Mouse (Mus musculus) kidney, adult 2 months (tissue): ENCODE results near the gene Slc1a3. TPM values are rescaled to one million over a fixed set of nuclear protein-coding genes. Genes with fewer than 3 reads are reported as not detected.

Experiments
- DNase-seq: peaks from one replicate; pipeline ENCODE4 v3.0.0; 2021
- H3K27ac ChIP-seq: fragments of 200-500 bp; 2 replicates; pipeline ENCODE4 v1.5.1; 2012; ENCODE audit warnings: low read depth, low read length, control low read depth, inconsistent platforms; ENCODE audit not compliant: insufficient read depth
- H3K27me3 ChIP-seq: fragments of 200-500 bp; replicated peaks from 2 replicates; pipeline ENCODE4 v1.6.1; 2012; ENCODE audit warnings: mild to moderate bottlenecking, moderate library complexity, low read length, inconsistent platforms; ENCODE audit not compliant: control insufficient read depth, insufficient read depth
- H3K36me3 ChIP-seq: fragments of 200-500 bp; 2 replicates; pipeline ENCODE4 v1.6.1; 2012; ENCODE audit warnings: mild to moderate bottlenecking, moderate library complexity, low read length, inconsistent platforms; ENCODE audit not compliant: control insufficient read depth, insufficient read depth
- H3K4me1 ChIP-seq: fragments of 200-500 bp; 2 replicates; pipeline ENCODE4 v1.6.1; 2011; ENCODE audit warnings: low read length; ENCODE audit not compliant: control insufficient read depth, insufficient read depth
- H3K4me3 ChIP-seq: fragments of 200-500 bp; 2 replicates; pipeline ENCODE4 v1.5.1; 2011; ENCODE audit warnings: mild to moderate bottlenecking, low read depth, low read length, control low read depth; ENCODE audit not compliant: insufficient read depth
- CTCF ChIP-seq: fragments of 200-500 bp; conservative IDR thresholded peaks from 2 replicates; pipeline ENCODE4 v1.5.1; 2011; ENCODE audit warnings: low read depth, mild to moderate bottlenecking, control low read depth, low read length, moderate library complexity, mixed read lengths; ENCODE audit not compliant: insufficient read depth, insufficient read length
- POLR2A ChIP-seq: fragments of 200-500 bp; IDR thresholded peaks from one replicate; pipeline ENCODE4 v1.6.1; 2011; ENCODE audit warnings: low read depth, low read length, control low read depth
- WGBS: fragments of 180-500 bp; shearing (Covaris S2); methylation state at CpG from one replicate; pipeline ENCODE4 v1.1.7; 2018; 5-methylcytosine and 5-hydroxymethylcytosine counted together
- polyA plus RNA-seq: library from polyadenylated mRNA; depleted of rRNA; stranded (reverse); fragments of >200 nt; gene quantifications from 2 replicates; pipeline ENCODE4 v1.2.3, GENCODE M21; 2012; rRNA removed

The Slc1a3 gene
- 4.2 and 6.4 TPM in 2 replicates for polyA plus RNA-seq

DNA sequence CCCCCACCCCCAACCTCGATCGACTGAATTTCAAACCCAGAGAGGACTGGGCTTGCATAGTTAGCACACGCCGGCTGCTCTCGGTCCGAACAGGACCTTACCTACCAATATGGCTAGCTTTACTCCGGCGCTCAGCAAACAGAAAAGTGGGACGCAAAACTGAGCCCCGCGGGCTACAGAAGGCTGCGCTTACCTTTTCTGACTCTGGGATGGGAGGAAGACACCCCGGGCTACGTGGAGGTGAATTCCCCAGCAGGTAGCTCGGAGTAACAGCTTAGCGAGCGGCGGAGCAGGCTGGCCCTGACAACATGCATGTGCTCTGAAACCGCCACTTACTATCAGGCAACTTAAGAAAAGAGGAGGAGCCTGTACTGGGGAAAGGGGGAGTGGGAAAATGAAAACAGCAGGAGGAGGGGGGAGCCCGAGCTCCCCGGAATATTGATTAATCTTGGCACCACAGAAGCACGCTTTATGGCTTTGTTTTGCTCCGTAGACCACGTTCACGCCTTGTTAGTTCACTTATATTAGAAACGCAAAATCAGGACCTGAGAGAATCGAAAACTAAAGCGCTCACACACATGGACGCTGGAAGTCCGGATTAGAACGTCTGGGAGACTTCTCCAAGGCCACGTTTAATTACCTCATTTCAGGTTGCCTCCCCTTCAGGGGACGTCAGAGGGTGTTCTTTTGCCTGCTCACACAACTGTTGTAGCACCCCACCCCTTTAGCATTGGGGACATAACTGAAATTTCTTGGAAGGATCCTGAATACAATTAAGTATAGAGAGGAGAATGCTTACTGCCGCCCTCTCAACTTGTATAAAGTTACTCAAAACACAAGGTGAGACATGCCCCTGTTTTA, at the start of gene Slc1a3:
Gene Slc1a3, minus strand, starts transcription at position 619 of the 861 bp plus-strand sequence.
- H3K4me3 ChIP-seq, result peak within 1 kb of the TSS; percentile 76
- no peaks in the 10 kb centered on the region; the same call in 1 of the 2 replicates for H3K4me1 ChIP-seq
- under 1% methylated on average over 34 of the region's 34 CpGs for WGBS
- H3K27ac ChIP-seq, result no peak within 1 kb of the TSS
- peak; percentile 49 for DNase-seq
- 0 out of 2 replicates have a peak, but pooled peaks cover 1% of the 10 kb centered on the region for H3K27me3 ChIP-seq
- H3K36me3 ChIP-seq, result no peaks in the 10 kb centered on the region
- no peak for TF ChIP-seq CTCF
- TF ChIP-seq POLR2A, result no peak

DNA sequence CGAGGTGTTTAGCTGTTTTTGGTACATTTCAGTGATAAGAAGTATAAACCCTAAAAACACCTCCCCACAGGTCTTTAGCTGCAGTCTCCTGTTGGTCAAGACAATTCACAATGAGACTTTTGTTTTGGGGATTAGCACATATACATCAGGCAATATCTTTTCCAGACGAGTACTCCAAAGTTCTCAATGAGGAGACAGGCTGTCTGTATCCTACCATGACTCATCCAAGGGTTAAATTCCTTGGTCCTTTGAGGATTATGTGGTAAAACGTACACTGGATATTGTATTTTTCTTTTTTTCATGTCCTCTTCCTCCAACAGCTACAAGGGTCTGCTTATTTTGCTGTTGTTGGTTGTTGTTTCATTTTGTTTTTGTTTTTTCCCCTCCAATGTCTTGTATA, 48.5 kb upstream of the Slc1a3 start:
- DNase-seq, result no peak
- H3K36me3 ChIP-seq, result no peaks in the 10 kb centered on the region
- 72% methylated on average over 3 of the region's 3 CpGs for WGBS
- no peak for TF ChIP-seq POLR2A
- H3K4me1 ChIP-seq, result no peaks in the 10 kb centered on the region
- H3K27me3 ChIP-seq, result no peaks in the 10 kb centered on the region; the same call in 1 of the 2 replicates
- no peak overlapping the region for H3K4me3 ChIP-seq
- H3K27ac ChIP-seq, result no peak overlapping the region

DNA sequence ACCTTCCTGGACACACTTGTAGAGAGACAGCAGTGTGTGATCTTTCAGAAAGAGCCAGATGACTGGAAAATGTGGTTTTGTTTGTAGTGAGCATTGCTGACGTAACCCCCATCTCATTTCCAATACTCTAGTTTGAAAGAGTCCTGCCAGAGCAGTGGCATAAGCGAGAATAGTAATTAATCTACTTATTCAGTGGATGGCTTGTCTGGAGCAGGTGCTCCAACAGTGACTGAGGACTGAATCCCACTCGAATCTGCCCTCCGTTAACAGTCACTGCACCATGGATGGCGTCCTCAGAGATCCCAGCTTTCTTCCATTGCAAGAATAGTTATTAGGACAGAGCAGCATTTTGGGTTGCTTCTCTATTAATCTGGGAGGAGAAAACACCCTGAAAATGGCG, 45.9 kb upstream of the Slc1a3 start:
- no peaks in the 10 kb centered on the region for H3K4me1 ChIP-seq
- TF ChIP-seq CTCF (no peak), POLR2A (no peak)
- WGBS, result 77% methylated on average over 6 of the region's 6 CpGs
- no peaks in the 10 kb centered on the region for H3K36me3 ChIP-seq
- H3K27ac ChIP-seq, result no peak overlapping the region
- no peaks in the 10 kb centered on the region; the same call in 1 of the 2 replicates for H3K27me3 ChIP-seq
- no peak for DNase-seq
- H3K4me3 ChIP-seq, result no peak overlapping the region

DNA sequence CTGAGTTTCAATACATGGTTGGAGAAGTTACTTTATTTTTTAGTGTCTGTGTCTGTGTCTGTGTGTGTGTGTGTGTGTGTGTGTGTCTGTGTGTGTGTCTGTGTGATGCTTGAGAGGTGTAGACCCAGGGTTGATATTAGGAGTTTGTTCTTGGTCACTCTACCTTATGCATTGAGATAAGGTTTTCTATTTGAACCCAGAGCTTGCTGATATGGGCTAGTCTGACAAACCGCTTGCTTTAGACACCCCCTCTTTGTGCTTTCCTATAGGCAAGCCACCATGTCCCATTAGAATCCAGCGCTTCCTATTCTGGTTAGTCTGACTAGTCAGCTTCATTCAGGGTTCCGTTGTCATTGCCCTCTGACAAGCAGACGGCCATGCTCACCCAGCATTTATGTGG, 39.2 kb upstream of the Slc1a3 start:
- TF ChIP-seq POLR2A (no peak), CTCF (no peak)
- H3K27me3 ChIP-seq, result no peaks in the 10 kb centered on the region
- no peak overlapping the region for H3K27ac ChIP-seq
- H3K4me3 ChIP-seq, result no peak overlapping the region
- DNase-seq, result no peak
- WGBS, result 95% methylated on average over 4 of the region's 4 CpGs
- H3K36me3 ChIP-seq, result no peaks in the 10 kb centered on the region
- no peaks in the 10 kb centered on the region for H3K4me1 ChIP-seq

DNA sequence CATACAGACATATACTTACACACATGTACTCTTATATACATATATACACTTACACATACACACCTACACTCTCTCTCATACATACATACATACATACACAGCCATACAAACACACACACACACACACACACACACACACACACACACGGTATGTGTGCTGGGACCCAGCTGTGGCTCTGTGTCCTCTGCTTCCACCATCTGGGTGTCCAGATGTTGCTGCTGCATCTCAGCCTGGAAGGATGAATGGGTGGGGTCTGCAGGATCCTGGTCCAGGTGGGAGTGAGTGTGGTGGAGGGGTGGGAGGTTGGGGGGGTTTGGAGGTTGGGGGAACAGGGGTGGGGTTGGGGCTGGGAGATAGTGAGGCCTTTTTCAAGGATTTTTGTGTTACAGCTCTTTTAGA, 38.2 kb upstream of the Slc1a3 start:
- no peaks in the 10 kb centered on the region for H3K4me1 ChIP-seq
- no peak for TF ChIP-seq POLR2A
- no peak for TF ChIP-seq CTCF
- no peak overlapping the region for H3K4me3 ChIP-seq
- DNase-seq, result no peak
- no peaks in the 10 kb centered on the region for H3K27me3 ChIP-seq
- no peak overlapping the region for H3K27ac ChIP-seq
- WGBS, result 94% methylated on average over 1 of the region's 1 CpGs
- H3K36me3 ChIP-seq, result no peaks in the 10 kb centered on the region

DNA sequence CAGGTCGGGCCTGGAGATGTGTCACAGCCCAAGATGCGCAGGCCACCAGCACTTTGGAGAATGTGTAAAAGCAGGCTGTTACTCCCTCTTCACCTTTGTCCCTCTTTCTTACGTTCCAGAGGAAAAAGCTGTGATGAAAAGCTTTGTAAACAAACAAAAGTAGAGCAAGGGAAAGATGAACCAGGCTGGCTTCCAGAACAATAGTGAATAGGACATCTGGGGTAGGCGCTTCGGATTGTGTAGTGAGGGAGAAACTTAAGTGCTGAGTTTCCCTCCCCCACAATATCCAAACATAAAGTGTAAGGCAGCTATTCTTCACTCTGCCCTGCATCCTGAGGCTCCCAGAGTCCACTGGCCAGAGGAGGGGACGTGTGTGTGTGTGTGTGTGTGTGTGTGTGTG, 31.0 kb upstream of the Slc1a3 start:
- TF ChIP-seq CTCF (no peak), POLR2A (no peak)
- no peaks in the 10 kb centered on the region for H3K4me1 ChIP-seq
- no peaks in the 10 kb centered on the region for H3K27me3 ChIP-seq
- H3K4me3 ChIP-seq, result no peak overlapping the region
- H3K36me3 ChIP-seq, result no peaks in the 10 kb centered on the region
- DNase-seq, result no peak
- no peak overlapping the region for H3K27ac ChIP-seq
- WGBS, result 39% methylated on average over 6 of the region's 6 CpGs

DNA sequence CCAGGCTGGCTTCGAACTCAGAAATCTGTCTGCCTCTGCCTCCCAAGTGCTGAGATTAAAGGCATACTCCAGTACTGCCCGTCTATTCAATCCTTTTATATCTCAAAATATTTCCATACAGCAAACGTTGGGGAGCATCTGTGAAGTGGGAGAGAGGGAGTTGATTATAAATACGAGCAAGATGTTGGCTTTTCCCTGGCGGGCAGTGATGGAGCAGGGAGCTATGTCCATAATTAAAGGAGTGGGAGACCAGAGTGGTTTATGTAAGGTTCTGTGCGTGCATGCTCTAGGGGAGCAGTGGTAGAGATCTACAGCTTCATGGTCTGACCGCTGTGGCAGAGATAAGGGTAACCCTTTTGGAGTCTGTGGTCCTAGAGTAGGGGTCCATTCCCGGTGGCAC, 30.2 kb upstream of the Slc1a3 start:
- no peak for TF ChIP-seq CTCF
- no peak for TF ChIP-seq POLR2A
- no peak for DNase-seq
- H3K27ac ChIP-seq, result no peak overlapping the region
- H3K36me3 ChIP-seq, result no peaks in the 10 kb centered on the region
- H3K4me1 ChIP-seq, result no peaks in the 10 kb centered on the region
- no peaks in the 10 kb centered on the region for H3K27me3 ChIP-seq
- H3K4me3 ChIP-seq, result no peak overlapping the region
- WGBS, result 94% methylated on average over 8 of the region's 8 CpGs
